Mouse (Mus musculus): ENCODE data around the gene Bak1.

DNA sequence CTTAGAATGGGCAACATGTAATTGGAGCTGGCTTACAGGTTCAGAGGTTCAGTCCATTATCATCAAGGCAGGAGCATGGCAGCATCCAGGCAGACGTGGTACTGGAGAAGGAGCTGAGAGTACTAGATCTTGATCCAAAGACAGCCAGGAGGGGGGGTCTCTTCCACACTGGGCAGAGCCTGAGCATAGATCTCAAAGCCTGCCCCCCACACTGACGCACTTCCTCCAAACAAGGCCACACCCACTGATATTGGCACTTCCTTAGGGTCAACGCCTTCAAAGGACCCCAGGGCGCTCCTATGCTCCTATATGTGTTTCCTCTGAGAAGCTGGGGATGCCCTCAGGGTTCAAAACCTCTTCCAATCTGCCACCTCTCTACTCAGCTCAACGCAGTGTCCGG lies 33.8 kb downstream of the Bak1 start:
- TF ChIP-seq CTCF (IDR thresholded peaks at IDR 0.05; ENCODE audit: low read depth) (no peak), EP300 (optimal IDR thresholded peaks at IDR 0.05) (no peak)
